Mouse (Mus musculus) hindbrain, embryonic 12.5 days (tissue): ENCODE results near the gene Ssxb2. TPM values are rescaled to one million over a fixed set of nuclear protein-coding genes. Genes with fewer than 3 reads are reported as not detected.
"Not testable (repeated sequence)": the region's sequence is repeated elsewhere in the genome, so short reads cannot be mapped to it uniquely, and the experiment has no call there.

Source experiments
- ATAC-seq: fragments of 200-750 bp; cut with Nextera tagmentation; 2 replicates; pipeline ENCODE4 v1.8.0; 2017; ENCODE audit warnings: moderate TSS enrichment; ENCODE audit not compliant: low FRiP score
- H3K27ac ChIP-seq: fragments of 300-500 bp; sonication (generic); 2 replicates; pipeline ENCODE4 v1.5.1; 2016; ENCODE audit warnings: mild to moderate bottlenecking
- H3K27me3 ChIP-seq: fragments of 300-500 bp; sonication (generic); 2 replicates; pipeline ENCODE4 v1.6.1; 2016; ENCODE audit warnings: mild to moderate bottlenecking
- H3K36me3 ChIP-seq: fragments of 300-500 bp; sonication (generic); 2 replicates; pipeline ENCODE4 v1.6.1; 2016; ENCODE audit warnings: mild to moderate bottlenecking
- H3K4me1 ChIP-seq: fragments of 300-500 bp; sonication (generic); 2 replicates; pipeline ENCODE4 v1.6.1; 2016
- H3K4me2 ChIP-seq: fragments of 300-500 bp; sonication (generic); replicated peaks from 2 replicates; pipeline ENCODE4 v1.6.1; 2016; ENCODE audit warnings: mild to moderate bottlenecking
- H3K4me3 ChIP-seq: fragments of 300-500 bp; sonication (generic); 2 replicates; pipeline ENCODE4 v1.5.1; 2016; ENCODE audit warnings: mild to moderate bottlenecking
- H3K9ac ChIP-seq: fragments of 300-500 bp; sonication (generic); 2 replicates; pipeline ENCODE4 v1.6.1; 2016; ENCODE audit warnings: mild to moderate bottlenecking, moderate library complexity
- H3K9me3 ChIP-seq: fragments of 300-500 bp; sonication (generic); replicated peaks from 2 replicates; pipeline ENCODE4 v1.6.1; 2016; ENCODE audit warnings: mild to moderate bottlenecking
- WGBS: fragments of 180-500 bp; shearing (Covaris S2); methylation state at CpG from one replicate; pipeline ENCODE4 v1.1.7; 2016; 5-methylcytosine and 5-hydroxymethylcytosine counted together
- polyA plus RNA-seq: library from polyadenylated mRNA; unstranded; fragments of >200 nt; fragmentation: Nextera tagmentation; extraction: Ambion mirVana; gene quantifications from 2 replicates; pipeline ENCODE4 v1.2.1, GENCODE M21; 2016

The Ssxb2 gene
- polyA plus RNA-seq: not detected in 2 replicates

- H3K4me1 ChIP-seq, H3K9me3 ChIP-seq, ATAC-seq, H3K4me3 ChIP-seq, H3K36me3 ChIP-seq, H3K4me2 ChIP-seq, H3K9ac ChIP-seq, H3K27me3 ChIP-seq, H3K27ac ChIP-seq: not testable (repeated sequence)
- WGBS: 69% methylated on average over 2 of the region's 2 CpGs
Observed at GRCm38 (mm10) chrX:8461626-8462025, at the start of gene Ssxb2. Ssxb2 (minus strand) TSS chrX:8461726.

GRCm38 (mm10) chrX:8413005-8413404 lies 48.5 kb downstream of the Ssxb2 start, which contains the start of gene Ssxb1:
Ssxb1 (plus strand) TSS chrX:8413305.
- H3K36me3 ChIP-seq, H3K4me3 ChIP-seq, ATAC-seq, H3K9me3 ChIP-seq, H3K4me1 ChIP-seq, H3K4me2 ChIP-seq, H3K9ac ChIP-seq, H3K27ac ChIP-seq, H3K27me3 ChIP-seq: not testable (repeated sequence)
- 25% methylated on average over 1 of the region's 1 CpGs for WGBS

Other genes starting within 250 kb of the Ssxb2 start
- gene Ftsj1, start 209.3 kb downstream of the Ssxb2 start, polyA plus RNA-seq: 43.1 and 43.5 TPM in 2 replicates
- gene Slc38a5, start 190.6 kb downstream of the Ssxb2 start, polyA plus RNA-seq: 5.5 and 6.1 TPM in 2 replicates
- gene Ssxb10, start 134.3 kb downstream of the Ssxb2 start, polyA plus RNA-seq: not detected in 2 replicates
- gene Ssxb9, start 94.7 kb downstream of the Ssxb2 start, polyA plus RNA-seq: not detected in 2 replicates
- not detected in 2 replicates for gene Ssxb1, start 48.4 kb downstream of the Ssxb2 start, polyA plus RNA-seq
- not detected in 2 replicates for gene Gm14459, start 63.2 kb upstream of the Ssxb2 start, polyA plus RNA-seq
- not detected in 2 replicates for gene Ssxb6, start 86.5 kb upstream of the Ssxb2 start, polyA plus RNA-seq
- not detected in 2 replicates for gene Ssxb3, start 130.1 kb upstream of the Ssxb2 start, polyA plus RNA-seq
- not detected in 2 replicates for gene Ssxb8, start 229.1 kb upstream of the Ssxb2 start, polyA plus RNA-seq